Mouse (Mus musculus): ENCODE data around the gene Nans. TPM values are rescaled to one million over a fixed set of nuclear protein-coding genes. Genes with fewer than 3 reads are reported as not detected.

The Nans gene
- polyA plus RNA-seq, 1 experiment from 2014 or later: 88.4 TPM

DNA sequence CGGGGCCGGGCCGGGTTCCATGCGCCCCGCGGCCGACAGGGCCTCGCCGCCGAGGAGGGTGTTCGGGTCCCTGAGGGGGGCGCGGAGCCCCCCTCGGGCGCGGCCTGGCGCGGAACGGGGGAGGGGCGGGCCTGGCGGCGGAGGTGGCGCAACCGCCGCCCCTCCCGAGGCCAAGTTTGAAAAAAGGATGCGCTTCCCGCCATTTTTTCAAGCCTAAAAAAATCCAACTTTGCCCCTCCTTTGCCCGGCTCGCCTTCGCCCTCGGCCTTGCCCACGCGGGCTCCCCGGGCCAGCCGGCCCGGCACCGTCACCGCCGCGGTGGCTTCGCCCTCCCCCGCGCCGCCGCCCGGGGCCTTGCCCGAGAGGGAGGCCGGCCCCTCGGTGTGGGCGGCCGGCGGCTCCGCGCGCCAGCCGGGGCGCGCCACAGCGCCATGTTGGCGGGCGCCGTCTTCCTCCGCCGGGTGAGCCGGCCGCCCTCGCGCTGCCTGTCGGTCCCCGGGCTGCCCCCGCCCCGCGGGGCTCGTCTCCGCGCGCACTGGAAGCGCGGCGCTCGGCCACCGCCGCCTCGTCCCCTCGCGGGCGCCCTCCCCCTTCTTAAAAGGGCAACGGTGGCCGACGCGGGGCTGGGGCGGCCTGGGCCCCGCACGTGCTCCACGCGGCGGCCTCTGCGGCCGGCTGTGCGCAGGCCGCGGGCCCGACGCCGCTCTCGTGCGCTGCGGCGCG lies 37.1 kb upstream of the Nans start:
- H3K36me3 ChIP-seq (ENCODE audit: control insufficient read depth, insufficient read depth, low read length): peaks cover 2% of the 10 kb centered on the region; the same call in 1 of the 2 replicates
- WGBS: under 1% methylated on average over 73 of the region's 111 CpGs
- H3K9ac ChIP-seq (ENCODE audit: low read depth, low read length): peak overlapping the region; percentile 99

DNA sequence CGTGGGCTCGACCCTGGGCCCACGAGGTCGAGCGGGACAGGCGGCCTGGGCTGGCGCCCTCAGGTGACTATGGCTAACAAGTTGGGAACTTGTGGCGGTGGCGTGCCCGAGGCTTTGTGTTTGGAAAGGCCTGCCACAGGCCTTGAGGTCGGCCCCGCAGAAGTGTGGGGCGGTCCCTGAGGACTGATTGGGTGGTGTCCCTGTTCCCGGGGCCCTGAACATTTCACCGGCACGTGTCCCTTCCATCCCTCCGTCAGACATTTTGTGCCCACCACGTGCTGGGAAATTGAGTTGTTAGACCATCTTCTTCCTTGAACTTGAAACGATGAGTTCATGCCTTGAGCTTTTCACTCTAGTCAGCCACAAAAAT lies 36.6 kb upstream of the Nans start:
- Histone ChIP-seq H3K27me3 (ENCODE audit: control insufficient read depth, insufficient read depth, low read length) (no peaks in the 10 kb centered on the region), H3K4me1 (replicated peaks; ENCODE audit: control insufficient read depth, insufficient read depth, low read length) (peaks cover 8% of the 10 kb centered on the region), H3K4me3 (ENCODE audit: low read depth, low read length) (peak overlapping the region; percentile 88), H3K9me3 (ENCODE audit: control insufficient read depth, low read length) (no peaks in the 10 kb centered on the region), H3K4me2 (replicated peaks; ENCODE audit: low read depth, low read length) (peak overlapping the region; percentile 89), H3K27ac (ENCODE audit: low read depth, low read length) (peak overlapping the region; percentile 98), H3K9ac (ENCODE audit: low read depth, low read length) (peak overlapping the region; percentile 99), H3K36me3 (ENCODE audit: control insufficient read depth, insufficient read depth, low read length) (peaks cover 2% of the 10 kb centered on the region; the same call in 1 of the 2 replicates)
- WGBS: under 1% methylated on average over 19 of the region's 19 CpGs
- peak; percentile 74 for DNase-seq (ENCODE audit: low spot score)
- peak; percentile 10; the same call in 1 of the 2 replicates for ATAC-seq (ENCODE audit: low FRiP score)

More for the DNA sequence above, 37.1 kb upstream of the Nans start:
- H3K4me3 ChIP-seq (ENCODE audit: low read depth, low read length): peak overlapping the region; percentile 88
- no peaks in the 10 kb centered on the region for H3K9me3 ChIP-seq (ENCODE audit: control insufficient read depth, low read length)
- peak overlapping the region; percentile 98 for H3K27ac ChIP-seq (ENCODE audit: low read depth, low read length)
- ATAC-seq (ENCODE audit: low FRiP score) (peak; percentile 46), DNase-seq (ENCODE audit: low spot score) (peak; percentile 83)
- peak overlapping the region; percentile 89 for H3K4me2 ChIP-seq (replicated peaks; ENCODE audit: low read depth, low read length)
- H3K4me1 ChIP-seq (replicated peaks; ENCODE audit: control insufficient read depth, insufficient read depth, low read length): peaks cover 8% of the 10 kb centered on the region
- H3K27me3 ChIP-seq (ENCODE audit: control insufficient read depth, insufficient read depth, low read length): no peaks in the 10 kb centered on the region

GRCm38 (mm10) chr4:46452855-46453719 lies 36.0 kb upstream of the Nans start:
- Histone ChIP-seq H3K4me1 (replicated peaks; ENCODE audit: control insufficient read depth, insufficient read depth, low read length) (peaks cover 8% of the 10 kb centered on the region), H3K4me2 (replicated peaks; ENCODE audit: low read depth, low read length) (peak overlapping the region; percentile 89), H3K9me3 (ENCODE audit: control insufficient read depth, low read length) (no peaks in the 10 kb centered on the region), H3K27ac (ENCODE audit: low read depth, low read length) (peak overlapping the region; percentile 98; the same call in 1 of the 2 replicates), H3K36me3 (ENCODE audit: control insufficient read depth, insufficient read depth, low read length) (peaks cover 2% of the 10 kb centered on the region; the same call in 1 of the 2 replicates), H3K4me3 (ENCODE audit: low read depth, low read length) (peak overlapping the region; percentile 88), H3K9ac (ENCODE audit: low read depth, low read length) (peak overlapping the region; percentile 99), H3K27me3 (ENCODE audit: control insufficient read depth, insufficient read depth, low read length) (no peaks in the 10 kb centered on the region)
- no peak for ATAC-seq (ENCODE audit: low FRiP score)
- 38% methylated on average over 13 of the region's 13 CpGs for WGBS
- DNase-seq (ENCODE audit: low spot score): peak; percentile 43

DNA sequence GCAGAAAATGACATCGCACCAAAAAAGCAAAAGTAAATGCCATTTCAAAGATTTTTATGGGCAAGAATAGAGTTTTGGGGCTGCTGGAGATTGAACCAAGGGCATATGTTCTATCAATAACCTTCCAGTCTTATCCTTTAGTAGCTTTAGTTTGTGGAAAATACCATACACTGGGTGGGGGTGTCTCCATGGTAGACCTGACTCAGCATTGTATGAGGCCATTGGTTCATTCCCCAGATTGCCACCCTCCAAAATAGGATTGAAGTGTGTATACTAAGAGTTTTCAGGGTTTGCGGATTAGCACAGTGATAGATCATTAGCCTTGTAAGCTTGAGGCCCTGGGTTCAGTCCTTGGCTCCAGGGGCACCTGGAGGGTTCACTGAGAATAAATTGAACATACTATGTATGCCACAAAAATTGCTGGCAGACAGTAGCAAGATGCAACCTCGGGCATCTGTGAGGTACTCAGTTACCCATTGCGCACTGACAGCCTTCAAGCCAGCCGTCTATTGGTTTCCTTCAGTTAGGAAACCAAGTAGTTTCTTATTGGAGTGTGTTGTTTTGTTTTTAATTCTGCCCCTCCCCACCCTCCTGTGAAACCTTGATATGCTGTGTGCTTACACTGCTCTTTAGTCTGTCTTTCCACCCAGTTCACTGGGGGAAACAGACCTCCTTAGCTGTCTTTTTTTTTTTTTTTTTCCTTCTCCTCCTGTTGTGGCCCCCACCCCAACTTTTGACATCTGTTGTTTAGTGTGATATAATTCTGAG lies 34.8 kb upstream of the Nans start:
- Histone ChIP-seq H3K4me3 (ENCODE audit: low read depth, low read length) (no peak overlapping the region), H3K4me1 (replicated peaks; ENCODE audit: control insufficient read depth, insufficient read depth, low read length) (peaks cover 7% of the 10 kb centered on the region; the same call in 1 of the 2 replicates), H3K27ac (ENCODE audit: low read depth, low read length) (no peak overlapping the region), H3K9me3 (ENCODE audit: control insufficient read depth, low read length) (no peaks in the 10 kb centered on the region), H3K36me3 (ENCODE audit: control insufficient read depth, insufficient read depth, low read length) (peaks cover 2% of the 10 kb centered on the region; the same call in 1 of the 2 replicates), H3K4me2 (replicated peaks; ENCODE audit: low read depth, low read length) (no peak overlapping the region), H3K27me3 (ENCODE audit: control insufficient read depth, insufficient read depth, low read length) (no peaks in the 10 kb centered on the region), H3K9ac (ENCODE audit: low read depth, low read length) (no peak overlapping the region)
- ATAC-seq (ENCODE audit: low FRiP score) (no peak), DNase-seq (ENCODE audit: low spot score) (no peak)
- 83% methylated on average over 5 of the region's 5 CpGs for WGBS

- 93% methylated on average over 4 of the region's 4 CpGs for WGBS
- no peaks in the 10 kb centered on the region for H3K27me3 ChIP-seq (ENCODE audit: control insufficient read depth, insufficient read depth, low read length)
- H3K4me2 ChIP-seq (replicated peaks; ENCODE audit: low read depth, low read length): no peak overlapping the region
- H3K4me1 ChIP-seq (replicated peaks; ENCODE audit: control insufficient read depth, insufficient read depth, low read length): peaks cover 6% of the 10 kb centered on the region; the same call in 1 of the 2 replicates
- no peak overlapping the region for H3K4me3 ChIP-seq (ENCODE audit: low read depth, low read length)
- H3K9me3 ChIP-seq (ENCODE audit: control insufficient read depth, low read length): no peaks in the 10 kb centered on the region
- ATAC-seq (ENCODE audit: low FRiP score): no peak
- H3K27ac ChIP-seq (ENCODE audit: low read depth, low read length): no peak overlapping the region
- no peak overlapping the region for H3K9ac ChIP-seq (ENCODE audit: low read depth, low read length)
- peaks cover 5% of the 10 kb centered on the region; the same call in 1 of the 2 replicates for H3K36me3 ChIP-seq (ENCODE audit: control insufficient read depth, insufficient read depth, low read length)
- no peak for DNase-seq (ENCODE audit: low spot score)
Measured at GRCm38 (mm10) chr4:46456762-46457161, 32.3 kb upstream of the Nans start.

- WGBS: 97% methylated on average over 3 of the region's 3 CpGs
- Histone ChIP-seq H3K36me3 (ENCODE audit: control insufficient read depth, insufficient read depth, low read length) (peaks cover 5% of the 10 kb centered on the region; the same call in 1 of the 2 replicates), H3K9ac (ENCODE audit: low read depth, low read length) (no peak overlapping the region), H3K27ac (ENCODE audit: low read depth, low read length) (no peak overlapping the region), H3K4me3 (ENCODE audit: low read depth, low read length) (no peak overlapping the region), H3K27me3 (ENCODE audit: control insufficient read depth, insufficient read depth, low read length) (no peaks in the 10 kb centered on the region), H3K4me2 (replicated peaks; ENCODE audit: low read depth, low read length) (no peak overlapping the region), H3K4me1 (replicated peaks; ENCODE audit: control insufficient read depth, insufficient read depth, low read length) (peaks cover 6% of the 10 kb centered on the region; the same call in 1 of the 2 replicates), H3K9me3 (ENCODE audit: control insufficient read depth, low read length) (no peaks in the 10 kb centered on the region)
- no peak for ATAC-seq (ENCODE audit: low FRiP score)
- no peak for DNase-seq (ENCODE audit: low spot score)
Measured at GRCm38 (mm10) chr4:46457186-46457585, 31.9 kb upstream of the Nans start.

DNA sequence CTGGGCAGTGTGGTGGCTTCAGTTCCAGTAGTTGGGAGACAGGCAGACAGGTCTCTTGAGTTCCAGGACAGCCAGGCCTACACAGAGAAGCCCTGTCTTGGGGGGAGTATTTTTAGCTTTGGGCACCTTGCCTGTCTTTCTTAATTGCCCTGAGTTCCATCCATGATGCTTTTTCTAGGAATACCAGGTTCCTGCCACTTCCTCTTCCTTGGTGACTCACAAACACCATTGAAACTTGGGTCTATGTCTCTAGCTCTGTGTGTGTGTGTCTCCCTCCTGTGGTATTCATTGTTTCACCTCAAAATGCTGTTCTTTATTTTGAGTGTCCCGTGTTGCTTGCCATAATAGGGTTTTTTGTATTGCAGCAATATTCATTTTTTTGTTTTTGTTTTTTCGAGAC lies 30.6 kb upstream of the Nans start:
- no peak for ATAC-seq (ENCODE audit: low FRiP score)
- WGBS: 86% methylated on average over 2 of the region's 2 CpGs

DNA sequence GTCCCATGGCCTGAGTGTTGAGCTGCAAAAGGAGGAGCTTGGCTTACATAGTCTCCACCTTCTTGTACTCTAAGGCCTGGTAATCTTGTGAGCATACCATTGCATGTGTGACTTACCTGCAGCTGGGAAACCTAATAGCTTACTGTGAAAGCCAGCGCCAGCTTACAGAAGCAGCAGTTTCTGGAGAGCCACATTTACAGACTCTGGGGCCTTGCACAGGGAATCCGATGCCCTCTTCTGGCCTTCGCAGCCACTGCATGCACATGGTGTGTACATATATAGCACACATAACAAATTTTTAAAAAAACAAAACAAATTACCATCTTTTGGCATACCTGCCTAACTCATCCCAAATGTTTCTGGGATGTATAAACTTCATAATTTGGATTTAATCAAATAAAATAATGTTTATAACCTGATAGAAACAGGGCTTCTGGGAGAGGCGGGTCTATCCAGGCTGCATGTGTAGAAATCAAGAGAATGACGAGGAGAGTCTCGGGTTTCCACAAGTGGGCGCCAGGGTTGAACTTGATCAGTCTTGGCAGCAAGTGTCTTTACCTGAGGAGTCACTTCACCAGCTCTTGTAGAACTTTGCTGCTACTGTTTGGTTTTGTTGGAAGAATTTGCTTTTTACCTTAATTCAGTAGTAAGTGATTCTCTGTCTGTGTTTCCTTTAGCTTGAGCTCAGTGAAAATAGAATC lies 25.8 kb upstream of the Nans start:
- no peak for ATAC-seq (ENCODE audit: low FRiP score)
- H3K27ac ChIP-seq (ENCODE audit: low read depth, low read length): no peak overlapping the region
- H3K4me3 ChIP-seq (ENCODE audit: low read depth, low read length): no peak overlapping the region
- 90% methylated on average over 7 of the region's 7 CpGs for WGBS
- no peak overlapping the region for H3K4me2 ChIP-seq (replicated peaks; ENCODE audit: low read depth, low read length)
- H3K36me3 ChIP-seq (ENCODE audit: control insufficient read depth, insufficient read depth, low read length): peaks cover 3% of the 10 kb centered on the region; the same call in 1 of the 2 replicates
- no peaks in the 10 kb centered on the region for H3K4me1 ChIP-seq (replicated peaks; ENCODE audit: control insufficient read depth, insufficient read depth, low read length)
- DNase-seq (ENCODE audit: low spot score): peak; percentile 53
- no peak overlapping the region for H3K9ac ChIP-seq (ENCODE audit: low read depth, low read length)
- H3K27me3 ChIP-seq (ENCODE audit: control insufficient read depth, insufficient read depth, low read length): no peaks in the 10 kb centered on the region
- no peaks in the 10 kb centered on the region for H3K9me3 ChIP-seq (ENCODE audit: control insufficient read depth, low read length)

More for the DNA sequence above, 30.6 kb upstream of the Nans start:
- peaks cover 5% of the 10 kb centered on the region; the same call in 1 of the 2 replicates for H3K36me3 ChIP-seq (ENCODE audit: control insufficient read depth, insufficient read depth, low read length)
- H3K9ac ChIP-seq (ENCODE audit: low read depth, low read length): no peak overlapping the region
- H3K4me1 ChIP-seq (replicated peaks; ENCODE audit: control insufficient read depth, insufficient read depth, low read length): peaks cover 4% of the 10 kb centered on the region; the same call in 1 of the 2 replicates
- no peaks in the 10 kb centered on the region for H3K9me3 ChIP-seq (ENCODE audit: control insufficient read depth, low read length)
- no peak overlapping the region for H3K4me2 ChIP-seq (replicated peaks; ENCODE audit: low read depth, low read length)
- no peak overlapping the region for H3K4me3 ChIP-seq (ENCODE audit: low read depth, low read length)
- H3K27ac ChIP-seq (ENCODE audit: low read depth, low read length): no peak overlapping the region
- no peak for DNase-seq (ENCODE audit: low spot score)
- no peaks in the 10 kb centered on the region for H3K27me3 ChIP-seq (ENCODE audit: control insufficient read depth, insufficient read depth, low read length)
